Mouse (Mus musculus) olfactory bulb, adult 2 months (tissue): Measurements from ENCODE around the gene P2ry14. TPM values are rescaled to one million over a fixed set of nuclear protein-coding genes. Genes with fewer than 3 reads are reported as not detected.

Source experiments
- H3K27ac ChIP-seq: fragments of 200-500 bp; 2 replicates; pipeline ENCODE4 v1.5.1; 2012; ENCODE audit warnings: low read depth, low read length; ENCODE audit not compliant: insufficient read depth
- H3K4me1 ChIP-seq: fragments of 200-500 bp; 2 replicates; pipeline ENCODE4 v1.6.1; 2012; ENCODE audit warnings: low read length; ENCODE audit not compliant: control insufficient read depth, insufficient read depth
- H3K4me3 ChIP-seq: fragments of 200-500 bp; 2 replicates; pipeline ENCODE4 v1.5.1; 2012; ENCODE audit warnings: mild to moderate bottlenecking, low read depth, low read length, moderate library complexity; ENCODE audit not compliant: insufficient read depth
- CTCF ChIP-seq: fragments of 200-500 bp; IDR thresholded peaks from 2 replicates; pipeline ENCODE4 v1.5.1; 2012; ENCODE audit warnings: low read depth, mild to moderate bottlenecking, low read length, moderate library complexity; ENCODE audit not compliant: insufficient read depth
- POLR2A ChIP-seq: fragments of 200-500 bp; IDR thresholded peaks from 2 replicates; pipeline ENCODE4 v1.6.1; 2012; ENCODE audit warnings: mild to moderate bottlenecking, low read depth, low read length, moderate library complexity; ENCODE audit not compliant: insufficient read depth
- WGBS: fragments of 180-500 bp; shearing (Covaris S2); methylation state at CpG from one replicate; pipeline ENCODE4 v1.1.7; 2018; 5-methylcytosine and 5-hydroxymethylcytosine counted together
- polyA plus RNA-seq: library from polyadenylated mRNA; stranded (reverse); fragments of >200 nt; gene quantifications from 2 replicates; pipeline ENCODE4 v1.2.4, GENCODE M21; 2012; ENCODE audit warnings: low replicate concordance; ENCODE audit not compliant: missing spikeins, insufficient read depth, insufficient read length

The P2ry14 gene
- polyA plus RNA-seq, 1 experiment: not detected

GRCm38 (mm10) chr3:59176871-59177270, 23.5 kb upstream of the P2ry14 start:
- Histone ChIP-seq H3K4me1 (no peaks in the 10 kb centered on the region), H3K27ac (no peak overlapping the region), H3K4me3 (no peak overlapping the region)
- TF ChIP-seq CTCF: no peak
- no peak for TF ChIP-seq POLR2A
- WGBS: 69% methylated on average over 5 of the region's 5 CpGs

GRCm38 (mm10) chr3:59175234-59175633, 21.8 kb upstream of the P2ry14 start:
- no peak overlapping the region for H3K27ac ChIP-seq
- H3K4me3 ChIP-seq: no peak overlapping the region
- 27% methylated on average over 5 of the region's 5 CpGs for WGBS
- no peak for TF ChIP-seq POLR2A
- no peaks in the 10 kb centered on the region for H3K4me1 ChIP-seq

DNA sequence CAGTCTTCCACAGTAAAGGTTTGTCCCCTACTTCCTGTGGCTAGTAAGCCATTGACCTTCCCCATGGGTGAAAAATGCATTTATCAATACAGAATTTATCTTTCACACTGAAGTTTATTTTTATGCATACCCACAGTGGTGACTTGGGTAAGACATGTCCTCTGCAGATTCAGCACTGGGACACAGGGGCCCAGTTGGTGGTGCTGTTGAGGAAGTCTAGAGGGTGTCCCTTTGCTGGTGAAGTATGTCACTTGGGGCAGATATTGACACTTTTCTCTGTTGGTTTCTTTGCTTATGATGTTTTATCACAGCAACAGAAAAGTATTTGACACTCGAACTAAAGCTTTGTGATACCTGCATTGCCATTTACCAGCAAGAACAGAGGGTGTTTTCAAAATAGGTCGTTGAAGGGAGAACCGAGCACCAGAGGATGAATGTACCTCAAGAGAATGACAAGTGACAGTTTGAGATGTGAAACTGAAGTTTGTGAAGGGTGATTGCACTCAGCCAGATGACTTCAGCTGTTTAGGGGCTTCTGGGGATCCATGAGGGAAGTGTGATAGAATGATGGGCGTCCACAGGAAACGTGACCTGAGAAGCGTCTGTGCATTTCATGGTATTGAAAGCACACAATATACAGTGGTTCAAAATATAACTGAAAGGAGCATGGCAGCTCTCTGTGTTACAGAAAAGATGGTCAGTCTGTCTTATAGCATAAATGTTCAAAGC, 21.2 kb upstream of the P2ry14 start:
- Histone ChIP-seq H3K4me3 (no peak overlapping the region), H3K27ac (no peak overlapping the region), H3K4me1 (no peaks in the 10 kb centered on the region)
- WGBS: 87% methylated on average over 6 of the region's 6 CpGs
- TF ChIP-seq POLR2A (no peak), CTCF (no peak)

GRCm38 (mm10) chr3:59169921-59170627, 16.7 kb upstream of the P2ry14 start:
- no peak for TF ChIP-seq CTCF
- no peak for TF ChIP-seq POLR2A
- Histone ChIP-seq H3K27ac (no peak overlapping the region), H3K4me3 (no peak overlapping the region), H3K4me1 (peaks cover 2% of the 10 kb centered on the region; the same call in 1 of the 2 replicates)
- WGBS: 79% methylated on average over 2 of the region's 2 CpGs

DNA sequence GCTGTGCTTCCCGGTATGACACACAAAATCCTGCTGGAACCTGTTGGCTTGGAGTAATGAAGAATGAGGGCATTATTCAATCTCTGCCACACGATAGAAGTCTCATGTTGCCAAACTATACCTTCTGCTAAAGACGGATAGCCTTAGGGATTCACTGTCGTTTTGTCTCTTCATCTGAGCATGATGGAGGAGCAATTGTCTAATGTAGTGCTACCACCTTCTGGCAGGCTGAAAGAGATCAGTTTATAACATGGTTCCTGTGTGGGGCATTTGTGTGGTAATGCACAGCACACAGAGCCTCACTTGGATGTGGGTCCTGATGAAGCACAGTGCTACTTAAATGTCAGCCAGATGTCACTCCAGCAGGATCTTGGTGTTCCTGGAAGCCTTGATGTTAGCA, 15.8 kb upstream of the P2ry14 start:
- H3K27ac ChIP-seq: no peak overlapping the region
- no peak overlapping the region for H3K4me3 ChIP-seq
- H3K4me1 ChIP-seq: peaks cover 2% of the 10 kb centered on the region; the same call in 1 of the 2 replicates
- TF ChIP-seq POLR2A: no peak
- no peak for TF ChIP-seq CTCF
- 81% methylated on average over 4 of the region's 4 CpGs for WGBS

- WGBS: 94% methylated on average over 6 of the region's 6 CpGs
- Histone ChIP-seq H3K27ac (no peak overlapping the region), H3K4me3 (no peak overlapping the region), H3K4me1 (peaks cover 2% of the 10 kb centered on the region; the same call in 1 of the 2 replicates)
- no peak for TF ChIP-seq POLR2A
- no peak for TF ChIP-seq CTCF
Measured at GRCm38 (mm10) chr3:59168476-59168875, 15.1 kb upstream of the P2ry14 start.

DNA sequence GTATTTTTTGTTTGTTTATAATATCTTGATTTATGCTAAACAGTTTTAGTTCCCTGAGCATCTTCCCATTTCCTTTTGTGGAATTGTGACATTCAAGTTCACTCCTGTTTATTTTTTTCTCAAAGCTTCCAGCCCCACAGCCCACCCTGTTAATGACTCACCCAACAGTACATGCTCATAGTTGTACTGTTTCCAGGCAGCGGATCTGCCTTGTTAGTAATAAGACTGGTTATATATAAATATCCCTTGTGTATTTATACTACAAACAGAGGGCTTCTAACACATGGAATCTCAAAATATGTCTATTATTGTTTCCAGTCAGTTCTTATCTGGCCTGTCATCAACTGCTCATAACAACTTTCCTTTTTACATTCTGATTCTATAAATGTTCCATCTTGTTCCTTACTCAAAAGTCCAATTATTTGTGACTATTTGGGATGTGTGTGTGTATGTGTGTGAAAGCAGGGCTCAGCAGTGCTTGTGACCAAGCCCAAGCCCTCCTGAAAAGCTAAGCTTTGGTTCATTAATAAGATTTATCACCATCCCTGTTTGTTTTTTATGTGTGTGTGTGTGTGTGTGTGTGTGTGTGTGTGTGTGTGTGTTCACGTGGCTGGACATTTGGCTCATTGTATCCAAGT, 14.1 kb upstream of the P2ry14 start:
- H3K27ac ChIP-seq: peak overlapping the region; percentile 70; the same call in 1 of the 2 replicates
- TF ChIP-seq POLR2A: no peak
- no peak for TF ChIP-seq CTCF
- 59% methylated on average over 2 of the region's 2 CpGs for WGBS

DNA sequence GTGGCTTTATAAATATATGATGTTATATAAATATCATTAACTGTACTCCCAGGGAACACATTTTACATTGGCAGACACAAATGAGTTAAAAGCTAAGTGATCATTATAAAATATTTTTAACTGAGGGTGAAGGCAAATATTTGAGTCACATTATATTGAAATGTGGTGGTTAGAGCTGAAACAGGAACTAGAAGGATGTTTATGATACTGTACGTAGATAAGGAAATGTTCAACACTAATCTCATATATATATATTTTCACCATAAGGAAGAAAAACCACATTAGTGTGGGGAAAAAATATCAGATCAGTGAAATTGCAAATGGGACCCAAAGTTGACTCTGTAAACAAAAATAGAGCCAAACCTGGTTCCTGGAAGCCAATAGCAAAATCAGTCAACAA, 7.0 kb upstream of the P2ry14 start:
- H3K4me1 ChIP-seq: no peaks in the 10 kb centered on the region
- H3K4me3 ChIP-seq: no peak overlapping the region
- TF ChIP-seq POLR2A: no peak
- no peak for TF ChIP-seq CTCF
- 96% methylated on average over 1 of the region's 1 CpGs for WGBS
- no peak overlapping the region for H3K27ac ChIP-seq

More for the DNA sequence above, 14.1 kb upstream of the P2ry14 start:
- Histone ChIP-seq H3K4me1 (peaks cover 2% of the 10 kb centered on the region; the same call in 1 of the 2 replicates), H3K4me3 (no peak overlapping the region)

- WGBS: 88% methylated on average over 5 of the region's 5 CpGs
- Histone ChIP-seq H3K27ac (no peak overlapping the region), H3K4me3 (no peak overlapping the region), H3K4me1 (no peaks in the 10 kb centered on the region)
- TF ChIP-seq POLR2A: no peak
- TF ChIP-seq CTCF: no peak
Measured at GRCm38 (mm10) chr3:59157048-59157447, 3.6 kb upstream of the P2ry14 start.
